Mouse (Mus musculus): ENCODE measurements around the gene Hamp2. TPM values are rescaled to one million over a fixed set of nuclear protein-coding genes. Genes with fewer than 3 reads are reported as not detected.

The Hamp2 gene
- polyA plus RNA-seq, 2 experiments, result not detected

GRCm38 (mm10) chr7:30891746-30892145, 32.7 kb downstream of the Hamp2 start:
- no peaks in the 10 kb centered on the region for H3K36me3 ChIP-seq (replicated peaks; ENCODE audit: control insufficient read depth, insufficient read depth, low read depth)
- ATAC-seq (ENCODE audit: insufficient read depth) (no peak), DNase-seq (ENCODE audit: low read depth in 3 of 3, low spot score in 3 of 3) (no peak)
- no peak overlapping the region for H3K9ac ChIP-seq (replicated peaks)
- 68% methylated on average over 9 of the region's 9 CpGs for WGBS (ENCODE audit: insufficient replicate concordance)
- no peaks in the 10 kb centered on the region for H3K9me3 ChIP-seq (ENCODE audit: control insufficient read depth, low read length)
- TF ChIP-seq EP300 (IDR thresholded peaks at IDR 0.05; ENCODE audit: low read depth), result no peak
- TF ChIP-seq CTCF (IDR thresholded peaks at IDR 0.05; ENCODE audit: low read depth), result no peak
- H3K4me2 ChIP-seq (ENCODE audit: low read depth), result no peak overlapping the region
- no peak overlapping the region for H3K4me3 ChIP-seq (ENCODE audit: insufficient read depth in 1 of 2, low read depth in 2 of 2, low read length in 2 of 2)
- no peaks in the 10 kb centered on the region for H3K27me3 ChIP-seq (ENCODE audit: control insufficient read depth, insufficient read depth, low read length)
- no peak overlapping the region for H3K27ac ChIP-seq
- H3K4me1 ChIP-seq (replicated peaks; ENCODE audit: control insufficient read depth in 2 of 2, insufficient read depth in 2 of 2, low read length in 1 of 2), result 0 out of 4 replicates have a peak, but pooled peaks cover 0 to 2% of the 10 kb centered on the region in 2 experiments

GRCm38 (mm10) chr7:30890681-30891080, 33.8 kb downstream of the Hamp2 start:
- 0 out of 4 replicates have a peak, but pooled peaks cover 0 to under 1% of the 10 kb centered on the region in 2 experiments for H3K4me1 ChIP-seq (replicated peaks; ENCODE audit: control insufficient read depth in 2 of 2, insufficient read depth in 2 of 2, low read length in 1 of 2)
- H3K9me3 ChIP-seq (ENCODE audit: control insufficient read depth, low read length), result no peaks in the 10 kb centered on the region
- no peak overlapping the region for H3K27ac ChIP-seq
- no peaks in the 10 kb centered on the region for H3K36me3 ChIP-seq (replicated peaks; ENCODE audit: control insufficient read depth, insufficient read depth, low read depth)
- WGBS (ENCODE audit: insufficient replicate concordance), result 45% methylated on average over 2 of the region's 2 CpGs
- ATAC-seq (ENCODE audit: insufficient read depth) (no peak), DNase-seq (ENCODE audit: low read depth in 3 of 3, low spot score in 3 of 3) (no peak)
- H3K4me3 ChIP-seq (ENCODE audit: insufficient read depth in 1 of 2, low read depth in 2 of 2, low read length in 2 of 2), result no peak overlapping the region
- no peak overlapping the region for H3K9ac ChIP-seq (replicated peaks)
- H3K4me2 ChIP-seq (ENCODE audit: low read depth), result no peak overlapping the region
- H3K27me3 ChIP-seq (ENCODE audit: control insufficient read depth, insufficient read depth, low read length), result no peaks in the 10 kb centered on the region
- no peak for TF ChIP-seq CTCF (IDR thresholded peaks at IDR 0.05; ENCODE audit: low read depth)
- TF ChIP-seq EP300 (IDR thresholded peaks at IDR 0.05; ENCODE audit: low read depth), result no peak

GRCm38 (mm10) chr7:30888786-30889185, 35.7 kb downstream of the Hamp2 start:
- Histone ChIP-seq H3K27ac (no peak overlapping the region), H3K27me3 (ENCODE audit: control insufficient read depth, insufficient read depth, low read length) (no peaks in the 10 kb centered on the region), H3K4me2 (ENCODE audit: low read depth) (no peak overlapping the region), H3K36me3 (replicated peaks; ENCODE audit: control insufficient read depth, insufficient read depth, low read depth) (no peaks in the 10 kb centered on the region), H3K9ac (replicated peaks) (no peak overlapping the region), H3K4me3 (ENCODE audit: insufficient read depth in 1 of 2, low read depth in 2 of 2, low read length in 2 of 2) (no peak overlapping the region), H3K4me1 (replicated peaks; ENCODE audit: control insufficient read depth in 2 of 2, insufficient read depth in 2 of 2, low read length in 1 of 2) (no peaks in the 10 kb centered on the region), H3K9me3 (ENCODE audit: control insufficient read depth, low read length) (no peaks in the 10 kb centered on the region)
- DNase-seq (ENCODE audit: low read depth in 3 of 3, low spot score in 3 of 3) (no peak), ATAC-seq (ENCODE audit: insufficient read depth) (no peak)
- TF ChIP-seq CTCF (IDR thresholded peaks at IDR 0.05; ENCODE audit: low read depth), result no peak
- no peak for TF ChIP-seq EP300 (IDR thresholded peaks at IDR 0.05; ENCODE audit: low read depth)
- 60% methylated on average over 7 of the region's 7 CpGs for WGBS (ENCODE audit: insufficient replicate concordance)

DNA sequence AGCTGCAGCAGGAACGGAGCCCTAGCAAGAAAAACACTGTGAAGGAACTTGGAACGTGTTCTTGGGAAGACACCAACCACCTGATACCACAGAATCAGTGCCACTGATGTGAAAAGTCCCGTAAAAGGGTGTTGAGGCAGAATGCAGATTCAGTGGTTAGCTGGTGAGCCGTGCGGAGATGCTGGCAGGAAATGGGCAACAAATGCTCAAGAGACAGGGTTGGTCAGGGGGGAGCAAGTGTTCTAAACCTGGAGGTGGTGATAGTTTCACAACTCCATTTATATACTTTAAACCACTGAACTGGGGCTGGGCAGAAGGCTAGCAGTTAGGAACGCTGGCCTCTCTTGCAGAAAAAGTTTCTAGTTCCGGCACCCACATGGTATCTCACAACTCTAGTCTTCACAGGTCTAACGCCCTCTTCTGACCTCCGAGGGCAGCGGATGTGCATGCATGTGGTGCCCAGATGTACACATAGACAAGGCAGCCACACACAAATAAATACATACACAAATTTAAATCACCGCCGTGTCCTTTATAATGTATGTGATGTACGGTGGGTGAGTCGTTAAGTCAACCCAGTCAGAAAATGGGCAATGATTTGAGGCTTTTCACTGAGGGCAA, 36.8 kb downstream of the Hamp2 start:
- H3K36me3 ChIP-seq (replicated peaks; ENCODE audit: control insufficient read depth, insufficient read depth, low read depth), result no peaks in the 10 kb centered on the region
- no peaks in the 10 kb centered on the region for H3K9me3 ChIP-seq (ENCODE audit: control insufficient read depth, low read length)
- H3K27ac ChIP-seq, result no peak overlapping the region
- TF ChIP-seq EP300 (IDR thresholded peaks at IDR 0.05; ENCODE audit: low read depth) (no peak), CTCF (IDR thresholded peaks at IDR 0.05; ENCODE audit: low read depth) (no peak)
- no peaks in the 10 kb centered on the region for H3K4me1 ChIP-seq (replicated peaks; ENCODE audit: control insufficient read depth in 2 of 2, insufficient read depth in 2 of 2, low read length in 1 of 2)
- no peak for DNase-seq (ENCODE audit: low read depth in 3 of 3, low spot score in 3 of 3)
- H3K4me3 ChIP-seq (ENCODE audit: insufficient read depth in 1 of 2, low read depth in 2 of 2, low read length in 2 of 2), result no peak overlapping the region
- no peak overlapping the region for H3K9ac ChIP-seq (replicated peaks)
- ATAC-seq (ENCODE audit: insufficient read depth), result no peak
- no peak overlapping the region for H3K4me2 ChIP-seq (ENCODE audit: low read depth)
- WGBS (ENCODE audit: insufficient replicate concordance), result 56% methylated on average over 14 of the region's 14 CpGs
- H3K27me3 ChIP-seq (ENCODE audit: control insufficient read depth, insufficient read depth, low read length), result no peaks in the 10 kb centered on the region

GRCm38 (mm10) chr7:30886852-30887251, 37.6 kb downstream of the Hamp2 start:
- 56% methylated on average over 4 of the region's 4 CpGs for WGBS (ENCODE audit: insufficient replicate concordance)
- H3K36me3 ChIP-seq (replicated peaks; ENCODE audit: control insufficient read depth, insufficient read depth, low read depth), result no peaks in the 10 kb centered on the region
- H3K4me2 ChIP-seq (ENCODE audit: low read depth), result no peak overlapping the region
- no peak for ATAC-seq (ENCODE audit: insufficient read depth)
- TF ChIP-seq CTCF (IDR thresholded peaks at IDR 0.05; ENCODE audit: low read depth) (no peak), EP300 (IDR thresholded peaks at IDR 0.05; ENCODE audit: low read depth) (no peak)
- H3K4me3 ChIP-seq (ENCODE audit: insufficient read depth in 1 of 2, low read depth in 2 of 2, low read length in 2 of 2), result no peak overlapping the region
- no peak for DNase-seq (ENCODE audit: low read depth in 3 of 3, low spot score in 3 of 3)
- no peaks in the 10 kb centered on the region for H3K27me3 ChIP-seq (ENCODE audit: control insufficient read depth, insufficient read depth, low read length)
- H3K9ac ChIP-seq (replicated peaks), result no peak overlapping the region
- H3K27ac ChIP-seq, result no peak overlapping the region
- H3K9me3 ChIP-seq (ENCODE audit: control insufficient read depth, low read length), result no peaks in the 10 kb centered on the region
- H3K4me1 ChIP-seq (replicated peaks; ENCODE audit: control insufficient read depth in 2 of 2, insufficient read depth in 2 of 2, low read length in 1 of 2), result no peaks in the 10 kb centered on the region
